Mouse (Mus musculus) neural tube, embryonic 10.5 days (tissue): Measurements from ENCODE around the gene Ddx39.

Source experiments
- DNase-seq: peaks from one replicate; pipeline ENCODE4 v3.0.0-alpha.2; 2017; ENCODE audit warnings: low spot score; ENCODE audit errors: extremely low spot score

The Ddx39 gene

GRCm38 (mm10) chr8:83715031-83715690, at the start of gene Ddx39:
TSS of gene Ddx39 (plus strand) at chr8:83715177.
- DNase-seq, result peak; percentile 96

- peak; percentile 18 for DNase-seq
Observed at GRCm38 (mm10) chr8:83665969-83666865, 48.8 kb upstream of the Ddx39 start, which contains the start of gene Ptger1. TSS of gene Ptger1 (plus strand) at chr8:83666678.

- peak; percentile 20 for DNase-seq
Observed at GRCm38 (mm10) chr8:83666866-83667234, 48.1 kb upstream of the Ddx39 start.

- peak; percentile 20 for DNase-seq
Observed at GRCm38 (mm10) chr8:83667526-83667925, 47.5 kb upstream of the Ddx39 start.

- DNase-seq, result peak; percentile 82
Observed at GRCm38 (mm10) chr8:83668010-83668916, 46.7 kb upstream of the Ddx39 start.

- no peak for DNase-seq
Observed at GRCm38 (mm10) chr8:83669013-83669412, 46.0 kb upstream of the Ddx39 start.

- DNase-seq, result no peak
Observed at GRCm38 (mm10) chr8:83672936-83673335, 42.0 kb upstream of the Ddx39 start.

GRCm38 (mm10) chr8:83674497-83674896, 40.5 kb upstream of the Ddx39 start:
- no peak for DNase-seq

- DNase-seq, result no peak
Observed at GRCm38 (mm10) chr8:83679866-83680265, 35.1 kb upstream of the Ddx39 start.

- no peak for DNase-seq
Observed at GRCm38 (mm10) chr8:83680603-83681002, 34.4 kb upstream of the Ddx39 start.

- peak; percentile 24 for DNase-seq
Observed at GRCm38 (mm10) chr8:83681099-83681498, 33.9 kb upstream of the Ddx39 start.

GRCm38 (mm10) chr8:83684517-83684916, 30.5 kb upstream of the Ddx39 start:
- DNase-seq, result no peak

GRCm38 (mm10) chr8:83689264-83689663, 25.7 kb upstream of the Ddx39 start:
- DNase-seq, result no peak

- no peak for DNase-seq
Observed at GRCm38 (mm10) chr8:83693609-83694236, 21.3 kb upstream of the Ddx39 start.

GRCm38 (mm10) chr8:83694369-83695160, 20.4 kb upstream of the Ddx39 start:
- no peak for DNase-seq

GRCm38 (mm10) chr8:83695351-83696106, 19.4 kb upstream of the Ddx39 start:
- DNase-seq, result no peak

GRCm38 (mm10) chr8:83697374-83698220, 17.4 kb upstream of the Ddx39 start:
- peak; percentile 24 for DNase-seq

GRCm38 (mm10) chr8:83698291-83698660, 16.7 kb upstream of the Ddx39 start:
- peak; percentile 46 for DNase-seq
